Mouse (Mus musculus): Measurements from ENCODE around the gene Btg2.

- TF ChIP-seq GATA1 (IDR thresholded peaks at IDR 0.05; ENCODE audit: borderline replicate concordance, low read length) (no peak), FLI1 (IDR thresholded peaks at IDR 0.05; ENCODE audit: low read length) (no peak)
Measured at GRCm38 (mm10) chr1:134049542-134049941, 29.4 kb downstream of the Btg2 start.
